Mouse (Mus musculus): ENCODE results near the gene Tnfaip8l2.

Tnfaip8l2 gene

DNA sequence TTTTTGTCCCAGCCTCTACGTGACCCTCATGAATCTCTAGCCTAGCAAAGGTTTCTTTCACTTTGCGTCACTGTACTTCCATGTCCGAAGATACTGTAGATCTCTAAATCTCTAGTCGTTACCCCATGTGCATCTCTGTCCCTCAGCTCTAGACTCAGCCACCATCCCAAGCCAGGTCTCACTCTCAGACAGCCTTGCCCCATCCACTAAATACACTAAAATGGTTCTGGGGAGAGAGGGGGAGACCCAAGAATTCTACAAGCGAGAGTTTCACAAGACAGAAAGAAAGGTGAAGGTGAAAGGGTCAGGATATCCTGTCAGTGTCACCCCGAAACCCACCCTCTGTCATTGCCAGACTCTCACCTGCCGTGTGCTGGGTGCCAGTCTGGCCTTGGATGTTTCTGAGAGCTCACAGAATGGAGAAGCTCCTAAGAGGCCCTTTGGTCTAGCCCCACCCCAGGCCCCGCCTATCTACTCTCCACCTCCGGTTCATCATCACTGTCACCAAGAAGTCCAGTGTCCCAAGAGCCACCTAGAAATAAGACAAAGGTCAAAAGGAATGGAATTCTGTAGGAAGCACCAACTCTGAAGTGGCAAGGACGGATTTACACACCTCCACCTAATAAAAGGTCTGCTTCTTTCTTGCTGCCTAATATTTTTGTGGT, at the start of gene Tnfaip8l2:
TSS of gene Tnfaip8l2 (minus strand) at position 409 of the 665 bp plus-strand sequence.
- DNase-seq: peak in 1 of 2 experiments; percentile 25

- no peak for DNase-seq
These were observed 44.7 kb upstream of the Tnfaip8l2 start for GRCm38 (mm10) chr3:95186888-95187287.

- no peak for DNase-seq
These were observed 43.9 kb upstream of the Tnfaip8l2 start for GRCm38 (mm10) chr3:95186100-95186499.

- no peak for DNase-seq
These were observed 42.8 kb upstream of the Tnfaip8l2 start for GRCm38 (mm10) chr3:95184796-95185577.

- DNase-seq: no peak
These were observed 39.7 kb upstream of the Tnfaip8l2 start for GRCm38 (mm10) chr3:95181841-95182240.

- no peak for DNase-seq
These were observed 37.7 kb upstream of the Tnfaip8l2 start for GRCm38 (mm10) chr3:95179890-95180289.

GRCm38 (mm10) chr3:95178948-95179347, 36.8 kb upstream of the Tnfaip8l2 start:
- no peak for DNase-seq

- no peak for DNase-seq
These were observed 35.4 kb upstream of the Tnfaip8l2 start for GRCm38 (mm10) chr3:95177583-95177982.

DNA sequence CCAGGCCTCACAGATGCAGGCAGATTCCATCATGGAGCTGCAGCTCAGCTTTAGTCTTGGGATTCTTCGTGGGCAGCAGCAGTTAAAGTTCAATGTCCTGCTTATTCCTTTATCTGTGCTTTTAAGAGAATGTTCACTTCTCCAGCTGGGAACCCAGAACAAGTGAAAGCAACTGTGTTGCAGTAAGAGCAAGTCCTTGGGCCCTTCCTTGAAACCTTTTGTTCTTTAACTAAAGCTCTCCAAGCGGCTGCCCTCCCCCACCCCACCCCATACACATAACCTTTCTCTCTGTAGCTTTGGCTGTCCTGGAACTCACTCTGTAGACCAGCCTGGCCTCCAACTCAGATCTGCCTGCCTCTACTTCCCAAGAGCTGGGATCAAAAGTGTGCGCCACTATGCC, 34.3 kb upstream of the Tnfaip8l2 start:
- DNase-seq: no peak

- peak; percentile 96 to 98 for DNase-seq
These were observed 31.9 kb upstream of the Tnfaip8l2 start for GRCm38 (mm10) chr3:95174011-95174592.

- peak; percentile 60 to 64 for DNase-seq
These were observed 31.2 kb upstream of the Tnfaip8l2 start for GRCm38 (mm10) chr3:95173256-95173949.

GRCm38 (mm10) chr3:95172526-95173255, 30.5 kb upstream of the Tnfaip8l2 start:
- DNase-seq: peak in 1 of 2 experiments; percentile 22

DNA sequence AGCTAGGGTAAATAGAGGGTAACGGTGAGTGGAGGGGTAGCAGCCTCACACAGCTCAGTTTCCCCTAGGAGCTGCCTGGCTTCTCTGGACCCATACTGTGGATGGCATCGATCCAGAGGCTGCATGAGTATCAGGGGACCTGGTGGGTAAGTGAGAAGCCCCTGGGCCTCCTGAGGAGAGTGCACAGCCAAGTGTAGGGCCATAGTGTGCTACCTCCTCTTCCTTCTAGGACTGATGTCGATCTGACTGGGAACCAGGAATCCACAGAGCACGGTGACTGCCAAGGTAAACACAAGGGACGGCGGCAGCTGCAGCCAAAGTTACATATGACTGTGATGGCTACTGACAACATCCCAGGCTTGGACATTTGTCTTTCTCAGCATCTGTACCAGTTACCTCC, 28.9 kb upstream of the Tnfaip8l2 start:
- no peak for DNase-seq

DNA sequence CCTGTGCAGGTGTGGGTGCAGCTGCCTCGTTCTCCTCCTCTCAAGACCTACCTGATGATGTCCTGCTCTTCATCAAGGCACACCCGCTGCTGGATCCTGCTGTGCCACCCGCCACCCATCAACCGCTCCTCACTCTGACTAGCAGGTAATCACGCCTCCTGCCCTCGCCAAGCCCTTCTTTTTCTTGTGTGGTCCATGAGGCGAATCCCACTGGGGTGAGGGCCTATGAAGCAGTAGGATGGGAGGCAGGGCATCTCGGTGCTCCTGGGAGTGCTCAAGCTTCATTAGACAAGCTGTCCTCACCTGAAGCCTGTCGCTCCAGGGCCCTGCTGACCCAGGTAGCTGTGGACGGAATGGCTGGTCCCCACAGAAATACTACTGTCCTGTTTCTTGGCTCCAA, 27.8 kb upstream of the Tnfaip8l2 start:
- no peak for DNase-seq

- no peak for DNase-seq
These were observed 22.7 kb upstream of the Tnfaip8l2 start for GRCm38 (mm10) chr3:95164840-95165239.

- DNase-seq: no peak
These were observed 22.0 kb upstream of the Tnfaip8l2 start for GRCm38 (mm10) chr3:95164256-95164550.

DNA sequence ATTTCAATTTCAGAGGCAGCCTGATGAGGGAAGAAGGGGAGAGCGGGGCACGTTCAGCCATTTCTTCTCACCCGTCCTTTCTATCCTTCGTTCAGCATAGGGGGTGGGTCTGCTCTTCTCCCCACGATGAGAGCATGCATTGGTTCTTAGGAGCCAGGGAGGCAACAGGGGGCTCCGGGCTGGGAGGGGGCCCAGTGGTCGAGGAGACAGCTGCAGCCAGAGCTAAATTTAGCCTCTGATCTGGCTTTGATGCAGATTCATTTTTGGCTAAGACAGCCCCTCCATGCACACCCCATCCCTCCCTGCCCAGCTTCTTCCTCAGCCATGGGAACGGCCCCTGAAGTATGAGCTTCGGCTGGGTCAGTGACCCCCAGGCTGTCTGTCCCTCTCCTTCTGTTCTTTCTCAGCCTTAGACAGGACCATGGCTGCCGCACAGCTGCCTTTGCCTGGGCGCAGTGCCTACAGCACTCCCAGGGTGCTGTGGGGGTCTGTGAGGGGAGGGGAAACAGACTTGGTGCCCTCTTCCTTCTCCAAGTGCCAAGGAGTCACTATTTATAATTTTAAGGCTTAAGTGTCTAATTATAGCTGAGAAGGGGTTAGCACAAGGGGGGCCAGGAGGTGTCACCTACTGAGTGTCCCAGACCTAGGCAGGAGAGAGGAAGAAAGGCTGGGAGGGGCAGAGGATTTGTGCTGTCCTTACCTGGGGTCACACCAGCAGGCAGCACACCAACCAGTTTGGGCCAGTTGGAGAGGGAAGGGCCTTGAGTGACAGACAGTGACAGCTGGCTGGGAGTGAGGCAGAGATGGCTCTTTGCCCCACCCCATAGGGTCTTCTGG, 21.5 kb upstream of the Tnfaip8l2 start:
- peak; percentile 80 to 85 for DNase-seq

DNA sequence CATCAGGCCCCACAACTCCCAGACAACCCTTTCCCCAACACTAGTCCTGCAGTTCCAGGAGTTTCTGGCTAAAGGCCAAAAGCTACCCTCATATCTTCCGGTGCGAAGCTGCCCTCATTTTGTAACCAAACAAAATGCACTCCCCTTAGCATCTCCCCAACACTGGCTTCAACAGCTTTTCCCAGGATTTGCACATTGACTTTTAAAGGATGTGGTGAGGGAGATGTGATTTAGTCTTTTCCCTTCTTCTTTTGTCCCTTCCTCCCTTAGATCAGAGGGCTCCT, 20.1 kb upstream of the Tnfaip8l2 start:
- DNase-seq: peak in 1 of 2 experiments; percentile 54

DNA sequence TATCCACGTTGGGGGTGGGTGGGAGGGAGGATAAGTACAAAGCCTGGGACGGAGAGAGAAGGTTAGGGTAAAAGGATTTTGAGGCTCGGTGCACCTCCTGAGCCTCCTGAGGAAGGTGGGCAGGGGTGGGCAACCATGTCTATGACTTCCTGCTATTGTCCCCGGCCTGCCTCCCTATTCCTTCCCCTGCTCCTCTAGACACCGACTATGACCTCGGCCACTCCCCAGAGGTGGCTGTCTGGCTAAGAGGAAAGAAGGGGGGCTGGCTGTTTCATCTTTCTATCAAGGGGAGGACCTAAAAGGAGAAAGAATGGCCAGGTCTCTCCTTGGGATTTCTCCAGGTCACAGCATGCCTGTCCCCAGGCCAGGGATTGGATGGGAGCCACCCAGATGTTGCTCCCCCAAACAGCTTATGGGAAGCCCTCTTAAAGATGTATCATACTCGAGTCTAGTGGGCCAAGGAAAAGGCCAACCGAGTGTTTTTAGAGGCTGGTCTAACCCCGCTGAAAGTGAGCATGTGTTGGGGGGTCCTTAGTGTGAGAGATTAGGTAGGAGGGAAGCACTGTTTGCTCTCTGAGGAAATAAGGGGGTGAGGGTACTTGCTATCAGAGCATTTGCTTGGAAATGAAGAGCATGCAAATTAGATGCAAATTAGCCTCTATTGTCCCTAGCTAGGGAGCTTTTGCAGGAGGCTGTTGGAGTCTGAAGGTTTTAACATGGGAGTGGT, 19.6 kb upstream of the Tnfaip8l2 start:
- peak in 1 of 2 experiments; percentile 49 for DNase-seq

GRCm38 (mm10) chr3:95161041-95161551, 18.9 kb upstream of the Tnfaip8l2 start:
- peak; percentile 76 to 78 for DNase-seq
